Comparison of ENCODE assay signal across 1 mouse cellular context in genomic region chr3:138741649-138742565, GRCm38 (mm10).
TF ChIP-seq lines count a peak whose summit lies in the region.

TSS of gene Tspan5 (plus strand) at chr3:138742195.

TF ChIP-seq in CH12.LX, 34 proteins besides CTCF, POLR2A, EP300 and RAD21 (continued from another document):
- no peak for TF ChIP-seq USF1 (IDR thresholded peaks at IDR 0.05; ENCODE audit: low read depth, low read length)
- TF ChIP-seq SMC3 (IDR thresholded peaks at IDR 0.05; ENCODE audit: low read depth, low read length) = no peak
- no peak for TF ChIP-seq TBP (conservative IDR thresholded peaks at IDR 0.05; ENCODE audit: low read depth, low read length)
- 0 out of 2 replicates have a peak, but pooled peaks have one; percentile 23 for TF ChIP-seq E2F4 (IDR thresholded peaks at IDR 0.05; ENCODE audit: insufficient replicate concordance, low read depth, low read length)
- TF ChIP-seq NRF1 (IDR thresholded peaks at IDR 0.05; ENCODE audit: low read depth, low read length) = peak; percentile 79
- TF ChIP-seq MAZ (IDR thresholded peaks at IDR 0.05; ENCODE audit: low read depth, low read length) = no peak
- TF ChIP-seq ELF1 (IDR thresholded peaks at IDR 0.05; ENCODE audit: low read depth, low read length) = 0 out of 2 replicates have a peak, but pooled peaks have one; percentile 20
- TF ChIP-seq GABPA (IDR thresholded peaks at IDR 0.05; ENCODE audit: insufficient replicate concordance, low read depth, low read length) = no peak
TF ChIP-seq in CH12.LX: peak in this region for 11.
